Mouse (Mus musculus) granulocyte monocyte progenitor cell, adult 5-6 weeks (primary cell): ENCODE data around the gene Dlg5. TPM values are rescaled to one million over a fixed set of nuclear protein-coding genes. Genes with fewer than 3 reads are reported as not detected.

Source experiments
- ATAC-seq: replicated peaks from 2 replicates; pipeline ENCODE4 v1.8.0; 2016; ENCODE audit warnings: mild to moderate bottlenecking, moderate TSS enrichment, inconsistent platforms; ENCODE audit not compliant: poor library complexity, severe bottlenecking
- total RNA-seq, 2 experiments: library from RNA; stranded (forward) in 1 of 2; stranded (reverse) in 1 of 2; fragments of 200-712, 200-1000 nt in 1 of 2; fragments of >200 nt in 1 of 2; fragmentation: Nextera tagmentation in 1 of 2; gene quantifications; 2 replicates each; pipeline ENCODE4 v1.2.3; 2014 to 2017

Dlg5 gene
- total RNA-seq (2014; fragmentation: Nextera tagmentation): not detected in 2 replicates
- not detected in 2 replicates for total RNA-seq (2017)

- peak; percentile 22; the same call in 1 of the 2 replicates for ATAC-seq
These were observed at the start of gene Dlg5 for GRCm38 (mm10) chr14:24245177-24246081. Dlg5 (minus strand) TSS chr14:24245920.

DNA sequence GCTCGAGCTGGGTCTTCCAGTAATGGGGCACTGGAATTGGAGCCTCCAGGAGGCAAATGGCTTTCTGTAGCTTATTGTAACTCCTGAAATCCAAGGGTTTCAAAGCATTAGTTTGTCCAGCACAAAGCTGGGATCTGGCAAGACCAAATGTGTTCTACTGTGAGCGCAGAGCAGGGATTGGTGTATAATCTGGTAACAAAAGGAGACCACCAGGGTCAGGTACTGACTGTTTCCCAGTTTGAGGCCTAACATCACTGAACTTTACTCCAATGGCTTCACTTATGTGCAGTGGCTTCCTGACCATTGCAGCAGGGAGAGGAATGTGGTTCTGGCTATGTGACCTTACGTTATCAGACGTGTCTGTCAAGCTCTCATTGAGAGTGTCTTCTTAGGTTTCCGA, 47.9 kb upstream of the Dlg5 start:
- no peak for ATAC-seq

DNA sequence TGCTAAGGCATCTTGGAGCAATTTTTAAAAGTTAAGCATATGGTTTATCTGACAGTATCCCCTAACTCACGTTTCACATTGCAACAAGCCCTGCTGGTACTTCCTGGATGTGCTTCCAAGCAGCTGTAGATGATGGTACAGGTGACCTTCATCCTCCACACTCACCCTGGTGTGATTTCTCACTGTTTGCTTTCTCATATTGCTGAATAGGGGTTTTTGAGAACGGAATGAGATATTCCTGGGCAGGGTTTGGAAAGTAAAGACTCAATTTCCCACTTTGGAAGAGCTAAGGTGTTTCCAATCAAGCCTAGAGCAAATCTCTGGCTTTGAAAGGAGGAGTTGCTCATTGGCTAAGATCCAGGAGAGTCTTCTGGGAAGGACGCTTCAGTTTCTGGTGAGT, 47.2 kb upstream of the Dlg5 start, which contains the start of gene E330034G19Rik:
Gene E330034G19Rik, plus strand, starts transcription at position 301 of the 400 bp plus-strand sequence.
- no peak for ATAC-seq

GRCm38 (mm10) chr14:24290726-24291125, 45.0 kb upstream of the Dlg5 start:
- no peak for ATAC-seq

- no peak for ATAC-seq
These were observed 40.4 kb upstream of the Dlg5 start for GRCm38 (mm10) chr14:24286136-24286535.

DNA sequence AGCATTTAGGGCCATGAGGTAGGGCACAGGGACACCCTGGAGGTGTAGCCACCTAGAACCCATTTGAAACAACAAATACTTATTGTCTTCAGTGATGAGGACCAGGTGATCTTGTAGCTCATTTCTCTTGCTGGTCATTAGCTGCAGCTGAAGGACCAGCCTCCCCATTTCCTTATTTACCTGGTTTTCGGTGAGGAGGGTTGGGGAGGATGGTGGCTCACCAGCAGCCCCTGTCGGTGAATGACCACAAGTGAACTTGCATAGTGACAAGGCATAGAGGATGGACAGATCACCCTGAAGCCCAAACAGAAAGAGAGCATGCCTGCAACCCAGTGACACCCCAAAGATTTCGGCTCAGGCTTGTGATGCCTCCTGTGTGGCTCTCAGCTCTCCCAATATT, 36.6 kb upstream of the Dlg5 start:
- ATAC-seq: no peak

- ATAC-seq: no peak
These were observed 35.6 kb upstream of the Dlg5 start for GRCm38 (mm10) chr14:24281278-24281677.

- no peak for ATAC-seq
These were observed 29.8 kb upstream of the Dlg5 start for GRCm38 (mm10) chr14:24275534-24275933.

- ATAC-seq: no peak
These were observed 27.9 kb upstream of the Dlg5 start for GRCm38 (mm10) chr14:24273575-24273974.

DNA sequence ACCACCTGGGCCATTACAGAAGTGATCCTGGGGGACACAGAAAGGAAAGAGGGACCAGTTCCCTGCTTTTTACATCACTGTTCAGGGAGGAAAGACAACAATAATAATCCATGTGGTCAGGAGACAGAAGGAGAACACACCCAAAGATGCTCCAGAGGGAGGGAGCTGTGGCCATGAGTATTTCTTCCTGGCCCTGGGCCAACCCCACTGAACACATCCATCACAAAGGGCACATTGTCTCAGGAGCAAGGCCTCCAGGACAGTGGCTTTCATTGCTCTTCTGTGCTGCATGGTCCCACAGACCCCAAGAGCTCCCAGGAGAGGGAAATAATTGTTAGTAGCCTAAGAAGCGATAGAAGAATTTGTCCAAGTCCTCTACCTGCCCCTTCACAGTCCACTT, 23.9 kb upstream of the Dlg5 start:
- no peak for ATAC-seq

GRCm38 (mm10) chr14:24262915-24263314, 17.2 kb upstream of the Dlg5 start:
- ATAC-seq: no peak

DNA sequence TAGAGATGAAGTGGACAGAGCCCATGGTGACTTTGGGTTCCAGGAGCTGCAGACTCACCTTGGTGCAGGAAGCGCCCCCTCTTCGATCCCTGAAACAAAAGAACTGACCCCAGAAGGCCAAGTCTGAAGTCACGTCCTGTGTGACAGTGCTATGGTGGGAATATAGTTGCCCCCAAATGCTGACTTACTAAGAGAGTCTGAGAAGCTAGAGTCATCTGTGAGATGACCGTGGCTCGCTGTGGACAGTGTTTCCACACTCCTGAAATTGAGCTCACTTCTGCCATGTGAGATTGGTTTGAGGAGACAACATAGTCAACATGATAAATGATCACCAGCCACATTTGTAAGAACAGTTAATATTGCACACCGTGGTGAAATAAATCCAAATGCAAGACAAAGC, 16.7 kb upstream of the Dlg5 start:
- no peak for ATAC-seq

GRCm38 (mm10) chr14:24260391-24260790, 14.7 kb upstream of the Dlg5 start:
- no peak for ATAC-seq

- no peak for ATAC-seq
These were observed 10.2 kb upstream of the Dlg5 start for GRCm38 (mm10) chr14:24255956-24256355.

DNA sequence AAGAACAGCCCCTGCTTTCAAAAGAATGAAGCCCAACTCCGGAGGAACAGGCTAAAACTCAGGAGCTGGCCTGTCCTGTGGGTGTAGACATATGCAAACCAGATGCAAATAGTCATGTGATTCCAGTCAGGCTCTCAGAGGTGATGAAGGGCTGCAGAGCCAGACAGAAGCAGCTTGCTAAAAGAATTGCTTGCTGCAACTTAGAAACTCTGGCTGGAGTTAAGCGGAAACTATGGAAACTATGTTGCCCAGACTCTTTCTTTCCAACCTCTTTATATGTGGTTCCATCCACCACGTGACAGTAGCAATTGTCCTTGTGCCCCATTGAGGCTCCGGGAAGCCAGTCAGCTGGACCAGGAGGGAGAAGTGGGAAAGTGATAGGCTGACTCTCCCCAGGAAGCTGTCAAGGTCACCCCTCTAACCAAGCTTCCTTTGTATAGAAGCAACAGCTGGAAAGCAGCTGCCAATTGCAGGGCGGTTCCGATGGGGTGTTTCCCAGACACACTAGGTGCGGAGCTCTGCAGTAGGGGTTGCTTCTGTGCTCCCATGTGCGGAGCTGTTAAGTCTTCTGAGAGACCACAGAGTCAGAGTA, 8.0 kb upstream of the Dlg5 start:
- no peak for ATAC-seq

GRCm38 (mm10) chr14:24251326-24251725, 5.6 kb upstream of the Dlg5 start:
- ATAC-seq: no peak

- ATAC-seq: no peak
These were observed 4.2 kb upstream of the Dlg5 start for GRCm38 (mm10) chr14:24249926-24250325.

DNA sequence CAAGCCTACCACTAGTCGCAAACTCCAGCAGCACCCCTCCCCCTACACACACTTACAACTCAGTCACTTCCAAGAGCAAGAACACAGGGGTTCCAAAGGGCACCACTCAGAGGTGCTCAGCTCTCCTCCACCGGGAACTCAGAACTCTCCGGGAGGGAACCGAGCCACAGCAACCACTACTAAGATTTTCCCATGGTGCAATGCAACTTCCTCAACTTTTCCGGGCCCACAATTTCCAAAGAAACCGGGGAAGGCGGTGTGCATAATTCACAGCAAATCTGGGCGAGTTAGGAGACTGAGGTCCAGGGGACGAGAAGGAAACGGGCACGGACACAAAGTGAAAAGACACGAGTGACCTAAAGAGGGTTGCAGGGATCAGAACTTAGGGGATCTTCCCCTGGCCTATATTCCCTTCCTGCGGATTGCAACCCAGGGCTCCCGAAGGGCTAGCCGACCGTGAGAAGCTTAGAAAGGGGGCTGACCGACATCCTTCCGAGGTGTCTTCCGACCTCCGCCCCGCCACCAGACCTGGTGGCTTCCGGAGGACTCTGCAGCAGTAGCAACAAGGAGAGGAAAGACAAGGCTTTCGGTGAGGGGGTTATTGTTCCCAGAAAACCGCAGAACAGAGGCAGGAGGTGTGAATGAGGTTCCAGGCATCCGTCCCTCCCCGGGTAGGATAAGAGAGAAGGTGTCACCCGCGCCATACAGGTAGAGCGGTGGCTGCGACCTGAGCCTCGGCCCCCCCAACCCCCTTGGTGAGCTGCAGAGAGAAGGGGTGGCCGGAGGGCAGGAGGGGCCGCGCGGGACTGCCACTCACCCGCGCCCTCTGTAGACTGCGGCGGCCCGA, 1.2 kb downstream of the Dlg5 start:
- ATAC-seq: no peak

GRCm38 (mm10) chr14:24242016-24242415, 3.7 kb downstream of the Dlg5 start:
- no peak for ATAC-seq

- ATAC-seq: no peak
These were observed 4.9 kb downstream of the Dlg5 start for GRCm38 (mm10) chr14:24240831-24241230.

DNA sequence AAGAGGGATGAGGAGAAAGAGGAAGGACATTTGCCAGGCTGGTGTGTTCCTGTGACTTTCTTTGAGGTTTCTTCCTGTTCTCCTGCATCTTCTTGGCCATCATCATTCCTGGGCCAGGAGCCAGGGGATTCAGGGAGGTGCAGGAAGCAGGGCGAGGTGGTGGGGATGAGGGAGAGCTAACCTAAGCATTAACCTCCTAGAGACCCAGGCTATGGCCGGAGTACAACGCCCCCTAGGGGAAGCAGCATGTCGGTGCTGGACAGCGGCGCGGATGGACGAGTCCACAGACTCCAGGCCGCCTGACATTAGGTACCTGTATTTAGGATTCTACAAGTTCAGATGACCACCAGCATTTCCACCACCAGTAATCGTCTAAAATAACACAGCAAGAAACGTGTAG, 6.1 kb downstream of the Dlg5 start:
- no peak for ATAC-seq
